Mouse (Mus musculus): ENCODE results near the gene Il19. TPM values are rescaled to one million over a fixed set of nuclear protein-coding genes. Genes with fewer than 3 reads are reported as not detected.

Gene Il19
- not detected in 2 replicates for polyA plus RNA-seq (2012; rRNA removed)

DNA sequence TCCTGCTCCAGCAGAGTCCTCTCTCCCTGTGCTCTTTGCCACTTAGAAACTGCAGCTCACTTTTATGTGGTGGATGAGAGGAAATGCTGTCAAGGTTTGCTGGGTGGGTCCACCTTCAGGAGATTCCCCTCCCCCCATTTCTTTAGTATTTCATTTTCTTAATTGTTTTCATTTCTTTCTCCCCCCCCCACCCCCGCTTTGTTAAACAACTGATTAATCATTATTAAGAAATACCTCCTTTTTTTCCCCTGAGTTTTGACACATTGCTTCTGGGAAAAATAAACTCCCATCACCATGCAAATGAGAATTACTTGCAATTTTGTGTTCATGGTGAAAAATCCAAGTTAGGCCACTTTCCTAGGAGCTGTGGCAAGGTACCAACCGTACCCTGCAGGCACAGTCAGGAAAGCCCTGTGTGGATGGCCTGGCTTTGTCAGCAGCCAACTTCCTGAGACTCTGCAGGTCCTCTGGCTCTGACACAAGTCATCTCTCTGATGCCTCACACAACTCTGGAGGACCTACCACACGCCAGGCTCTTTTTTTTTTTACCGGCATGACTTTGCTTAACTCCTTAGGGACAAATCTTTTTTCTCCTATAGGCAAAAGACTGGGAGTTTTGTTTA lies at the start of gene Il19:
Il19 (minus strand) TSS at position 51 of the 623 bp plus-strand sequence.

DNA sequence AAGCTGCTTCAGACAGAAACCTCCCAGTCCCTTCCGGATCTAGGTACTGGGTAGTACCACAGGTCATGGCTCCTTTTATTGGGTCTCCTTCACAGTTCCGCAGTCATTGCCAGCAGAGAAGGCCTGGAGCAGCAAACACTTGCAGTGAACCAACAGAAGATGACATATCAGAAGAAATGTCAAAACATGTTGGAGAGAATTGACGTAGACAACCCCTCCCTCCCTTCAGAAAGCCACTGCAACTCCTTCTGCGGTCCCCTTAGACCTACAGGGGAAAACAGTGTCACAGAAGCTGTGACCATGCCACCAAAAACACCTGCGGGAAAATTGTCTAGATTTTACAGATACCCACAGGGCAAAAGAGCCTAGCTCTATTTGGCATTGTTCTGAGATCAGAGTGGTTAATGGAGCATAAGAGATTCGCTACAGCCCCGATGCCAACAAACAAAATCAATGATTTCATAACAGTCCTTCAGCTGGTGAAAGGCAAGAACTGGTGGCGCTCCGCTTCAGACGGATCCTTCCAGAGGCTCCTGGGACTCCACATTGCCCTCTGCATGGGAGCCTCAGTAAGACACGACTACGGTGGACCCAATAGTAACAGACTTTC lies 28.4 kb downstream of the Il19 start, which contains the start of gene Il20:
Il20 (minus strand) TSS at position 51 of the 610 bp plus-strand sequence.

DNA sequence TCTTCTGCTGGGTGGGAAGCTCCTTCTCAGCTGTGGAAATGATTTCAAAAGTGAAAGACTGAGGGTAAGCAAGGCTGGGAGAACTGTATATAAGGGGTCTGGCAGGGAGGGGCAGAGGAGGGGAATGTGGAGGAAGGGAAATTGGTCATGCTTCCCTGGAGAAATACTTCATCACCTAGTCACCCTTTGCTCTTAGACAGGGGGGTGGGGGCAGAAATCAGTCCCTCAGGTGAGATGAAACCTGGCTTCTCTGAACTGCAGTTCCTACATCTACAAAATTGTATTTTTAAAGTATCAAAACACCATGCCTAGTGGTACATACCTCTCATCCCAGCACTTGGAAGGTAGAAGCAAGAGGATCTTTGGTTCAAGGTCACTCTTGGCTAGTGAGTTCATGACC lies 52.6 kb downstream of the Il19 start, which contains the start of gene Il24:
Il24 (minus strand) TSS at position 101 of the 400 bp plus-strand sequence.

Other genes starting within 250 kb of the Il19 start
- gene Gm29427, start 224.3 kb downstream of the Il19 start, polyA plus RNA-seq (2012; rRNA removed) = not detected in 2 replicates
- gene Yod1, start 222.8 kb downstream of the Il19 start, polyA plus RNA-seq (2012; rRNA removed) = 0.54 and 0.55 TPM in 2 replicates
- 1.6 and 2.4 TPM in 2 replicates for gene Pfkfb2, start 210.9 kb downstream of the Il19 start, polyA plus RNA-seq (2012; rRNA removed)
- gene AA986860, start 208.1 kb downstream of the Il19 start, polyA plus RNA-seq (2012; rRNA removed) = 10.8 and 14.0 TPM in 2 replicates
- 0.06 and 0.19 TPM in 2 replicates for gene Fcamr, start 139.2 kb downstream of the Il19 start, polyA plus RNA-seq (2012; rRNA removed)
- 4.1 and 8.9 TPM in 2 replicates for gene Pigr, start 113.4 kb downstream of the Il19 start, polyA plus RNA-seq (2012; rRNA removed)
- 0.22 and 0.56 TPM in 2 replicates for gene Fcmr, start 74.4 kb downstream of the Il19 start, polyA plus RNA-seq (2012; rRNA removed)
- gene Il24, start 52.7 kb downstream of the Il19 start, polyA plus RNA-seq (2012; rRNA removed) = not detected in 2 replicates
- gene Il20, start 28.7 kb downstream of the Il19 start, polyA plus RNA-seq (2012; rRNA removed) = not detected in 2 replicates
- gene Il10, start 79.7 kb upstream of the Il19 start, polyA plus RNA-seq (2012; rRNA removed) = not detected in 2 replicates
- gene Mapkapk2, start 157.7 kb upstream of the Il19 start, polyA plus RNA-seq (2012; rRNA removed) = 37.5 and 45.8 TPM in 2 replicates
- gene Dyrk3, start 198.2 kb upstream of the Il19 start, polyA plus RNA-seq (2012; rRNA removed) = 0.08 and 0.18 TPM in 2 replicates
- gene Eif2d, start 213.1 kb upstream of the Il19 start, polyA plus RNA-seq (2012; rRNA removed) = 11.4 and 13.4 TPM in 2 replicates

All from stomach, adult 2 months (tissue).